Mouse (Mus musculus): Measurements from ENCODE around the gene Tmem178b. TPM values are rescaled to one million over a fixed set of nuclear protein-coding genes. Genes with fewer than 3 reads are reported as not detected.

The Tmem178b gene
- total and polyA plus RNA-seq, 3 experiments = 0.51 to 1.3 (median 0.94) TPM

GRCm38 (mm10) chr6:40032901-40033300, 159.8 kb downstream of the Tmem178b start:
- no peak for DNase-seq
- H3K4me3 ChIP-seq = no peak overlapping the region
- no peaks in the 10 kb centered on the region for H3K4me1 ChIP-seq (ENCODE audit: control insufficient read depth, insufficient read depth, low read length)
- intact Hi-C loops (cut with DNase I) = no loop called here
- H3K9ac ChIP-seq (ENCODE audit: low read depth, low read length) = no peak overlapping the region
- H3K79me2 ChIP-seq (replicated peaks; ENCODE audit: control insufficient read depth, insufficient read depth, low read length) = no peaks in the 10 kb centered on the region
- no peak overlapping the region for H3K27ac ChIP-seq
- TF ChIP-seq POLR2A (IDR thresholded peaks at IDR 0.05; ENCODE audit: insufficient read depth, low read depth, low read length) = no peak
- TF ChIP-seq EP300 (IDR thresholded peaks at IDR 0.05; ENCODE audit: insufficient read depth, low read depth, low read length) = no peak
- TF ChIP-seq CTCF (IDR thresholded peaks at IDR 0.05) = no peak
- no peaks in the 10 kb centered on the region for H3K36me3 ChIP-seq (ENCODE audit: control insufficient read depth, insufficient read depth, low read length)
- no peaks in the 10 kb centered on the region for H3K27me3 ChIP-seq (ENCODE audit: control insufficient read depth, insufficient read depth, low read length)

- Histone ChIP-seq H3K9ac (ENCODE audit: low read depth, low read length) (no peak overlapping the region), H3K27me3 (ENCODE audit: control insufficient read depth, insufficient read depth, low read length) (no peaks in the 10 kb centered on the region), H3K27ac (no peak overlapping the region), H3K79me2 (replicated peaks; ENCODE audit: control insufficient read depth, insufficient read depth, low read length) (no peaks in the 10 kb centered on the region), H3K36me3 (ENCODE audit: control insufficient read depth, insufficient read depth, low read length) (no peaks in the 10 kb centered on the region), H3K4me3 (no peak overlapping the region), H3K4me1 (ENCODE audit: control insufficient read depth, insufficient read depth, low read length) (no peaks in the 10 kb centered on the region)
- TF ChIP-seq CTCF (IDR thresholded peaks at IDR 0.05) (no peak), POLR2A (IDR thresholded peaks at IDR 0.05; ENCODE audit: insufficient read depth, low read depth, low read length) (no peak), EP300 (IDR thresholded peaks at IDR 0.05; ENCODE audit: insufficient read depth, low read depth, low read length) (no peak)
- 75% methylated on average over 3 of the region's 3 CpGs for whole genome bisulfite sequencing
- intact Hi-C loops (cut with DNase I) = no loop called here
- no peak for DNase-seq
Observed at GRCm38 (mm10) chr6:40033935-40034334, 160.9 kb downstream of the Tmem178b start.

GRCm38 (mm10) chr6:40048969-40049908, 176.2 kb downstream of the Tmem178b start:
- WGBS = 34% methylated on average over 11 of the region's 11 CpGs
- H3K27ac ChIP-seq = no peak overlapping the region
- no peaks in the 10 kb centered on the region for H3K36me3 ChIP-seq (ENCODE audit: control insufficient read depth, insufficient read depth, low read length)
- no peaks in the 10 kb centered on the region for H3K4me1 ChIP-seq (ENCODE audit: control insufficient read depth, insufficient read depth, low read length)
- intact Hi-C loops (cut with DNase I) = no loop called here
- H3K27me3 ChIP-seq (ENCODE audit: control insufficient read depth, insufficient read depth, low read length) = no peaks in the 10 kb centered on the region
- H3K79me2 ChIP-seq (replicated peaks; ENCODE audit: control insufficient read depth, insufficient read depth, low read length) = no peaks in the 10 kb centered on the region
- no peak overlapping the region for H3K4me3 ChIP-seq
- no peak overlapping the region for H3K9ac ChIP-seq (ENCODE audit: low read depth, low read length)
- TF ChIP-seq CTCF (IDR thresholded peaks at IDR 0.05) = no peak
- TF ChIP-seq EP300 (IDR thresholded peaks at IDR 0.05; ENCODE audit: insufficient read depth, low read depth, low read length) = no peak
- no peak for TF ChIP-seq POLR2A (IDR thresholded peaks at IDR 0.05; ENCODE audit: insufficient read depth, low read depth, low read length)
- DNase-seq = no peak

GRCm38 (mm10) chr6:40049909-40050484, 176.9 kb downstream of the Tmem178b start:
- 86% methylated on average over 6 of the region's 6 CpGs for WGBS
- no peak overlapping the region for H3K27ac ChIP-seq
- intact Hi-C loops (cut with DNase I) = no loop called here
- no peak for TF ChIP-seq CTCF (IDR thresholded peaks at IDR 0.05)
- H3K4me1 ChIP-seq (ENCODE audit: control insufficient read depth, insufficient read depth, low read length) = no peaks in the 10 kb centered on the region
- no peaks in the 10 kb centered on the region for H3K36me3 ChIP-seq (ENCODE audit: control insufficient read depth, insufficient read depth, low read length)
- H3K9ac ChIP-seq (ENCODE audit: low read depth, low read length) = no peak overlapping the region
- DNase-seq = no peak
- H3K79me2 ChIP-seq (replicated peaks; ENCODE audit: control insufficient read depth, insufficient read depth, low read length) = no peaks in the 10 kb centered on the region
- H3K4me3 ChIP-seq = no peak overlapping the region
- no peaks in the 10 kb centered on the region for H3K27me3 ChIP-seq (ENCODE audit: control insufficient read depth, insufficient read depth, low read length)

- Histone ChIP-seq H3K27ac (no peak overlapping the region), H3K9ac (ENCODE audit: low read depth, low read length) (no peak overlapping the region), H3K4me1 (ENCODE audit: control insufficient read depth, insufficient read depth, low read length) (no peaks in the 10 kb centered on the region), H3K79me2 (replicated peaks; ENCODE audit: control insufficient read depth, insufficient read depth, low read length) (no peaks in the 10 kb centered on the region), H3K27me3 (ENCODE audit: control insufficient read depth, insufficient read depth, low read length) (no peaks in the 10 kb centered on the region), H3K36me3 (ENCODE audit: control insufficient read depth, insufficient read depth, low read length) (no peaks in the 10 kb centered on the region), H3K4me3 (no peak overlapping the region)
- no peak for TF ChIP-seq CTCF (IDR thresholded peaks at IDR 0.05)
- TF ChIP-seq EP300 (IDR thresholded peaks at IDR 0.05; ENCODE audit: insufficient read depth, low read depth, low read length) = no peak
- TF ChIP-seq POLR2A (IDR thresholded peaks at IDR 0.05; ENCODE audit: insufficient read depth, low read depth, low read length) = no peak
- intact Hi-C loops (cut with DNase I) = no loop called here
- WGBS = 74% methylated on average over 2 of the region's 2 CpGs
- no peak for DNase-seq
Observed at GRCm38 (mm10) chr6:40051698-40052097, 178.6 kb downstream of the Tmem178b start.

- TF ChIP-seq CTCF (IDR thresholded peaks at IDR 0.05) = no peak
- no peak for TF ChIP-seq EP300 (IDR thresholded peaks at IDR 0.05; ENCODE audit: insufficient read depth, low read depth, low read length)
- Histone ChIP-seq H3K79me2 (replicated peaks; ENCODE audit: control insufficient read depth, insufficient read depth, low read length) (no peaks in the 10 kb centered on the region), H3K27ac (no peak overlapping the region), H3K4me1 (ENCODE audit: control insufficient read depth, insufficient read depth, low read length) (no peaks in the 10 kb centered on the region), H3K27me3 (ENCODE audit: control insufficient read depth, insufficient read depth, low read length) (no peaks in the 10 kb centered on the region), H3K4me3 (no peak overlapping the region), H3K9ac (ENCODE audit: low read depth, low read length) (no peak overlapping the region), H3K36me3 (ENCODE audit: control insufficient read depth, insufficient read depth, low read length) (no peaks in the 10 kb centered on the region)
- intact Hi-C loops (cut with DNase I) = no loop called here
- DNase-seq = no peak
- 91% methylated on average over 1 of the region's 1 CpGs for WGBS
Observed at GRCm38 (mm10) chr6:40052593-40052992, 179.5 kb downstream of the Tmem178b start.

Data from heart, adult 2 months (tissue).